Mouse (Mus musculus) liver, embryonic 13.5 days (tissue): ENCODE data around the gene Gna14. TPM values are rescaled to one million over a fixed set of nuclear protein-coding genes. Genes with fewer than 3 reads are reported as not detected.

ENCODE experiments used
- ATAC-seq: fragments of 200-750 bp; cut with Nextera tagmentation; 2 replicates; pipeline ENCODE4 v1.8.0; 2017; ENCODE audit warnings: low read depth, mild to moderate bottlenecking, moderate number of reproducible peaks, moderate library complexity
- DNase-seq: peaks from one replicate; pipeline ENCODE4 v3.0.0; 2022
- H3K27ac ChIP-seq: fragments of 300-500 bp; sonication (generic); 2 replicates; pipeline ENCODE4 v1.5.1; 2015; ENCODE audit warnings: moderate library complexity, mild to moderate bottlenecking, inconsistent platforms
- H3K27me3 ChIP-seq: fragments of 300-500 bp; sonication (generic); 2 replicates; pipeline ENCODE4 v1.6.1; 2015; ENCODE audit warnings: mild to moderate bottlenecking, inconsistent platforms
- H3K36me3 ChIP-seq: fragments of 300-500 bp; sonication (generic); 2 replicates; pipeline ENCODE4 v1.6.1; 2015; ENCODE audit warnings: mild to moderate bottlenecking, inconsistent platforms
- H3K4me1 ChIP-seq: fragments of 300-500 bp; sonication (generic); replicated peaks from 2 replicates; pipeline ENCODE4 v1.6.1; 2015; ENCODE audit warnings: inconsistent platforms
- H3K4me2 ChIP-seq: fragments of 300-500 bp; sonication (generic); 2 replicates; pipeline ENCODE4 v1.6.1; 2015; ENCODE audit warnings: inconsistent platforms, mild to moderate bottlenecking, moderate library complexity
- H3K4me3 ChIP-seq: fragments of 300-500 bp; sonication (generic); replicated peaks from 2 replicates; pipeline ENCODE4 v1.5.1; 2015; ENCODE audit warnings: mild to moderate bottlenecking, inconsistent platforms
- H3K9ac ChIP-seq: fragments of 300-500 bp; sonication (generic); 2 replicates; pipeline ENCODE4 v1.6.1; 2015; ENCODE audit warnings: mild to moderate bottlenecking, inconsistent platforms
- H3K9me3 ChIP-seq: fragments of 300-500 bp; sonication (generic); replicated peaks from 2 replicates; pipeline ENCODE4 v1.6.1; 2016; ENCODE audit warnings: inconsistent platforms
- WGBS: fragments of 180-500 bp; shearing (Covaris S2); methylation state at CpG from one replicate; pipeline ENCODE4 v1.1.7; 2015; ENCODE audit not compliant: insufficient replicate concordance; 5-methylcytosine and 5-hydroxymethylcytosine counted together
- polyA plus RNA-seq: library from polyadenylated mRNA; unstranded; fragments of >200 nt; fragmentation: Nextera tagmentation; extraction: Ambion mirVana; gene quantifications from 2 replicates; pipeline ENCODE4 v1.2.1, GENCODE M21; 2015

Gna14 gene
- 1.2 and 1.6 TPM in 2 replicates for polyA plus RNA-seq

DNA sequence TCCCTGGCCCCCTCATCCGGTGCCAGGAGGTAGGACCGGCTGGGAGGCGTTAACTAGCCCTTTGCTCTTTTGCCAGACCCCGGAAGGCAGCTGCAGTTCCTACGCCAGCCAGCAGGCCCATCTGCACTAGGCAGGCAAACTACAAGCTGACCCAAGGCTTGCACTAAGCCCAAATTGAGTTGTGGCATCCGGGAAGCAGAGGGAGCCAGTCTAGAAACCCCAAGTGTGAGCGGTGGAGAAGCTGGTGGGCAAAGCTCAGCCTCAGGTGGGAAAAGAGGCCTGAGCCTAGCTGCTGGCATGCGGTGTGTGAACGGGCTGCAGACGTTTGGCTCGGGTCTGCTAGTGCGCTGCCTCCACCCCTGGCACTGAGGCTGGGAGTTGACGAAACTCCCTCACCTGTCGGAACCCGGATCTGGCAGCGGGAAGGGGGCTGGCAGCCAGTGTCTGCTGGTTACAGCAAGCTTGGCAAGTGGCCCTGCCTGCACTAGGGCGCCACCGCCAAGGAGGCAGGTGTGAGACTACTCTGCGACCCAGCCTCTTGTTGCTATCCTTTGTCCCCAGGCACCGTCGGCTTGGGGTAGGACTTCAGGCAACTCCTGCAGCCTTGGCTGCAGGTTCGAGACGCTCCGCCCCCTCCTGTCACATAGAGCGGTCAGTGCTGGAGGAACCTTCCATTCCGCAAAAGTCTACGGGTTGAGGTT lies at the start of gene Gna14:
Gna14 (plus strand) TSS at position 232 of the 701 bp plus-strand sequence.
- under 1% methylated on average over 27 of the region's 27 CpGs for WGBS
- no peak within 1 kb of the TSS for H3K27ac ChIP-seq
- peaks cover 26% of the 10 kb centered on the region for H3K27me3 ChIP-seq

DNA sequence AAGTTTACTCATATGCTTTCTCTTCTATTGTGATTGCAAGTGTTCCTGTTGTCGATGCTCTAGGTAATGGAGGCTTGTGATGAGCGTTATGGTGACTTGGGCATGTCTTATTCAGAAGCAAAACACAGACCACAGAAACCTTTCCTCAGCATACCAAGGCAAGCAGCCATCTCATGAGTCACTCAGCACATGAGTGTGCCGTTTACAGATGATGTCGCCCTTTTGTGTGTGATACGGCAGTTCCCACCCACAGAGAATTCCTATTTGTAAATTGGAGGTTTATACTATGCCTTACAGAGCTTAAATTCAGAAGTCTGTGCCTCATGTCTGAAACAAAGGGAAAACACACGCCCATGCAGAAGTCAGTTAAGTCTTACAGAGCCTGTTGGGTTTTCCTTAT lies 49.0 kb upstream of the Gna14 start:
- DNase-seq (no peak), ATAC-seq (no peak)
- Histone ChIP-seq H3K9me3 (no peaks in the 10 kb centered on the region), H3K4me2 (no peak overlapping the region), H3K27me3 (no peaks in the 10 kb centered on the region), H3K4me3 (no peak overlapping the region), H3K27ac (no peak overlapping the region), H3K9ac (no peak overlapping the region), H3K4me1 (no peaks in the 10 kb centered on the region), H3K36me3 (no peaks in the 10 kb centered on the region)
- 77% methylated on average over 6 of the region's 6 CpGs for WGBS

More for the DNA sequence above, at the start of gene Gna14:
- peak; percentile 44 for DNase-seq
- peak; percentile 60 for ATAC-seq
- Histone ChIP-seq H3K9me3 (no peaks in the 10 kb centered on the region), H3K4me1 (peaks cover 27% of the 10 kb centered on the region), H3K9ac (peak within 1 kb of the TSS; percentile 56), H3K36me3 (no peaks in the 10 kb centered on the region), H3K4me2 (peak within 1 kb of the TSS; percentile 83), H3K4me3 (peak within 1 kb of the TSS; percentile 57)

DNA sequence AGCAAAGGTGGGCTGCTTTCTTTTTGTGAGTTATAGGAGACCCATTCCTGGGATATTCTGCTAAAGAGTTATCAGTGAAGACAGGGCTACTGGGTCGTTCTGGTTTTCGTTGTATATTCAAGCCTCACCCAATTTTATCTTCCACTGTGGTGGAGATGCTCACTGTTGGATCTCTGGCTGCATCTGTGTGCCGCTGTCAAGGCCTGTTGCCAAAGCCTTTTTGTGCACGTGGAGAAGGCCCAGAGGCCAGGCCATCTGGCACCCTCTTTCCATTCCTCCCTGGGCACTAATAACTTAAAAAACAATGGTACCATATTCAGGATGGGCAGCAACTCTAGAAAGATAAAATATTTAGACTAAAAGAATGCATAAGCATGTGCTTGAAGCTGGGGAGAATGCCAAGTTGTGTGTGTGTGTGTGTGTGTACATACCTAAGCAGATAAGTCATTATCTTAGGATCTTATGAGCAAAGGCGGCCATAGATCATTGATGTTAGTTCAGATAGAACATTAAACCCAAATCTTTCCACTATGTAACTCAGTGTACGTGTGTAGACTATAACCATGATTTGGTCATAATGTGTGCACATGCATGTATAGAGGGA lies 45.3 kb upstream of the Gna14 start:
- Histone ChIP-seq H3K9me3 (no peaks in the 10 kb centered on the region), H3K9ac (no peak overlapping the region), H3K36me3 (no peaks in the 10 kb centered on the region), H3K4me1 (no peaks in the 10 kb centered on the region), H3K4me2 (no peak overlapping the region), H3K27me3 (no peaks in the 10 kb centered on the region), H3K4me3 (no peak overlapping the region), H3K27ac (no peak overlapping the region)
- no peak for ATAC-seq
- WGBS: 62% methylated on average over 6 of the region's 6 CpGs
- no peak for DNase-seq

DNA sequence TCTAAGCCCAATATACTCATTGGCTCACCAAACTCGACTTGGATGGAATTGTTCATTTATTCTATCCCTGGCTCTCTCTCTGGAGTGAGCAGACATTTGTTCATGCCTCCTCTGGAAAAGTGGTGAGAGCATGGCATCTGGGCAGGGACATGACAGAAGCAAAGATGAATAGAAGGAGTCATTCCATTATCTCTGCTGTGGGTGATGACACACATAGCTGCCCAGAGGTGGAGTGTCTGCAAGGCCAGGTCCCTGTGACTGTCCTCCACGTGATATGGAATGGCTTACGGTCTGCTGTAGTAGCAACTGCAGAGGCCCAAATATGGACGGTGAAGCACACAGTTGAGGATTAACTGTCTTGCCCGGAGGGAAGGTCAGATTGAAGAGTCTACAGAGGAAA lies 41.2 kb upstream of the Gna14 start:
- Histone ChIP-seq H3K4me3 (no peak overlapping the region), H3K9me3 (no peaks in the 10 kb centered on the region), H3K36me3 (no peaks in the 10 kb centered on the region), H3K9ac (no peak overlapping the region), H3K4me2 (no peak overlapping the region), H3K27ac (no peak overlapping the region), H3K4me1 (no peaks in the 10 kb centered on the region), H3K27me3 (no peaks in the 10 kb centered on the region)
- 64% methylated on average over 5 of the region's 5 CpGs for WGBS
- ATAC-seq: no peak
- DNase-seq: no peak

DNA sequence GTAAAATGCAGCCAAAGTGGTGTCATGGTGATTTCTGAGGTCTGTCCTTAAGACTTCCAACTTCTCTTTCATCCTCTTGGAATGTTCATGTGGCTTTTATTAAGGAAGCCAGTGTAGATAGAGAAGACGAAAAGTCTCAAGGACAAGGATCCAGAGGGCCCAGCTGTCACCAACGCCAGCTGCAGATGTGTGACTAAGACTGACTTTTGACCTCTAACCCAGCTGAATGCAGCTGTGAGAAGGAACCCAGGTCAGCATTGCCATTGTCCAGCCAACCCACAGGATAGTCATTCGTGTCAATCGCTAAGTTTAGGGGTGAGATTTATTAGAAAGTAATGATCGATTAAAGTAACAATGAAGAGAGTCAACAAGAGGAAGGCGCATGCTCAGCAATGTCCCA lies 32.5 kb upstream of the Gna14 start:
- ATAC-seq: no peak
- H3K4me2 ChIP-seq: no peak overlapping the region
- H3K4me1 ChIP-seq: no peaks in the 10 kb centered on the region
- no peak overlapping the region for H3K4me3 ChIP-seq
- no peaks in the 10 kb centered on the region for H3K36me3 ChIP-seq
- DNase-seq: no peak
- no peaks in the 10 kb centered on the region for H3K27me3 ChIP-seq
- H3K9ac ChIP-seq: no peak overlapping the region
- 71% methylated on average over 6 of the region's 6 CpGs for WGBS
- H3K27ac ChIP-seq: no peak overlapping the region
- H3K9me3 ChIP-seq: no peaks in the 10 kb centered on the region

DNA sequence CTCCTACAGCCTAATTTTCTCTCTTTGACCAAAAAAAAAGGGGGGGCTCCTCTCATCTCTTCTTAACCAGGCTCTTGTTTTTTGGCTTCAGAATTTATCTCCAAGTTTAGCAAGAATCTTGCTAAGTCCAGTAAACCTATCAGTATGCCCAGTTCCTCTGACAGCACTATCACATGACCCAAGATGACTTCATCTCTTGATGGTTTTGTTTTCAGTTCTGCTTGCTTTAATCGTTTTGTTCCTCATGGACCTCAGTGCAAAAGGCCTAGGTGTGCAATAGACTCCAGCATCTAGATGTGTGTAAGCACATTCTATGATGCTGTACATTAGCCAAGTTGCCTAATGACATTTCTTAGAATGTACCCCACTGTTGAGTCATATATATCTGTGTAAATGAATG lies 27.8 kb upstream of the Gna14 start:
- Histone ChIP-seq H3K9me3 (no peaks in the 10 kb centered on the region), H3K4me3 (no peak overlapping the region), H3K9ac (no peak overlapping the region), H3K27ac (no peak overlapping the region), H3K4me2 (no peak overlapping the region), H3K27me3 (no peaks in the 10 kb centered on the region), H3K36me3 (no peaks in the 10 kb centered on the region), H3K4me1 (no peaks in the 10 kb centered on the region)
- ATAC-seq (no peak), DNase-seq (no peak)
- WGBS: 44% methylated on average over 1 of the region's 1 CpGs

DNA sequence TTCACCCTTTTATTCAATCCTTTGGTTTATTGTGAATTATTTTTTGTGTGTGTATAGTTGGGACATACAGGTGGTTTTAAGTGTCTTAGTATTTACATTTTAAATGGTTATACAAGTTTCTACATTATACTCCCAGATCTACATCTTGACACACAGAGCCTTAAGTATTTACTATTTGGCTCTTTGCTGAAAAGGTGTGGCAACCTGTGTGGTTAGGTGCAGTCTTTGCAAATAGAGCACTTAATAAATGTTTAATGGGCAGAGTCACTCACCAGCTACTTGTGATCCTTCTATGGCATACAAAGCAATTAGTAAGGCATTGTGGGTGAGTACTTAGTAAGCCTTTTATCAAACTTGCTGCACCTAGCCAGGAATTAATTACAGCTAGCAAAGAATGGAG lies 24.3 kb upstream of the Gna14 start:
- DNase-seq (no peak), ATAC-seq (no peak)
- Histone ChIP-seq H3K9ac (no peak overlapping the region), H3K9me3 (no peaks in the 10 kb centered on the region), H3K27me3 (no peaks in the 10 kb centered on the region), H3K4me1 (no peaks in the 10 kb centered on the region), H3K4me3 (no peak overlapping the region), H3K4me2 (no peak overlapping the region), H3K27ac (no peak overlapping the region), H3K36me3 (no peaks in the 10 kb centered on the region)

DNA sequence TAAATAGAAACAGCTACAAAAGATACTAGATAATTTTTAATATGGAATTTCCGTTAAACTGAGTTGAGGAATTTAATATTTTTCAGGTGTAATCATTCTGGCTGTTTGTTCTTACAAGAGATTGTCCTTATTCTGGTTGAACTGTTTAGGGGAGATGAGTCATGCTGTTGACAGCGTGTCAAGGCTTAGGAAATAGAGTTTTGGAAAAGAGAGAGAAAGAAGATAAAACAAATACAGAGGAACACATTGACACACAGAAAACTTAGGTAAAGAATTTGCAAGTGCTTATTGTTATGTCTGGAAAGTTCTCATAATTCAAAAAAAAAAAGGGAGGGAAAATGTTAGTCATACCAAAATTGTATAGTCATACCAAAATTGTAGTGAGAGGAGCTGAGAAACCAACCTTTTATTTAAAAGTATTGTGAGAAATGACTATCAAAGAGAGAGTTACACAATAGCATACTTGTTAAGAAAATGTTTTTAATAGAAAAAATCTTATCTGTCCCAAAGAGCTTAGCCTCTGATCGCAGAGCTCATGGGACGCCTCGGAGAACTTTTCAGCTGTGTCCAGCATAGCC lies 17.4 kb upstream of the Gna14 start:
- Histone ChIP-seq H3K27ac (no peak overlapping the region), H3K4me3 (no peak overlapping the region), H3K4me1 (no peaks in the 10 kb centered on the region), H3K4me2 (no peak overlapping the region), H3K9me3 (no peaks in the 10 kb centered on the region), H3K9ac (no peak overlapping the region), H3K27me3 (no peaks in the 10 kb centered on the region), H3K36me3 (no peaks in the 10 kb centered on the region)
- ATAC-seq (no peak), DNase-seq (no peak)
- 65% methylated on average over 5 of the region's 5 CpGs for WGBS

DNA sequence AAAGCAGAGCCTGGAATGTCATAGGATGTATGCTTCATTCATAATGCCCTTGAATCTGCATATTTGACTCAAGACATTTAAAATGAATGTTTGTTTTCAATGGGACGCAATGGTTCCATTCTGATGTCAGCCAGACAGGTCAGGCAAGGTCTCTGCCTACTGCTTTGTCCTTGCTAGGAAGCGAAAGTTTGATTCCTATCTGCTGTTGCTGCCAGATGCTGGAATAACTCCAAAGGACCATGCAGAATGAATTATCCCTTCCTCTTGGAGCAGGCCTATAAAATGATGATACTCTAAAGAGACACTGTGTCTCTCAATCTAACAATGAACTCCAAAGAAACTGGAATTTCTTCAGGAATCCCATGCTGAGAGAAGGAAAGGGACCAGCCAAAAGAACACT lies 10.0 kb upstream of the Gna14 start:
- ATAC-seq (no peak), DNase-seq (no peak)
- Histone ChIP-seq H3K4me3 (no peak overlapping the region), H3K9me3 (no peaks in the 10 kb centered on the region), H3K36me3 (no peaks in the 10 kb centered on the region), H3K4me2 (no peak overlapping the region), H3K9ac (no peak overlapping the region), H3K27ac (no peak overlapping the region), H3K4me1 (no peaks in the 10 kb centered on the region), H3K27me3 (no peaks in the 10 kb centered on the region)
- 62% methylated on average over 2 of the region's 2 CpGs for WGBS

DNA sequence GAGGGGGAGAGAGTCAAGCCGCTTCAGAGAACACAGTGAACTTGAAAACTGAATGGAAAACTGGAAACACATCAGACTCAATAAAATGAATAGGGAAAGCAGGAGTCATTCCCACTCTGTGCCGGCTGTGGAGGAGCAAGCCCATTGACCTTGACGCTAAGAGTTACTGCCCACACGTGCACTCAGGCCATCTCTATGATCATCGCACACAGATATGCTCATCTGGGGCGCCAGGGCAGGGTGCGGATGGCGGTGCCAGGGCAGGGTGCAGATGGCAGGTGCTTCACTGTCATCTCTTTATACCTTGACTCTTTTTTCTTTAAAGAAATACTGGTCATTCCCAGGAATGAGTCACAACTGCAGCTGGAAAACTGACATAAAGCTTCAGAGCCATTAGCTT lies 4.2 kb upstream of the Gna14 start:
- WGBS: 70% methylated on average over 8 of the region's 8 CpGs

DNA sequence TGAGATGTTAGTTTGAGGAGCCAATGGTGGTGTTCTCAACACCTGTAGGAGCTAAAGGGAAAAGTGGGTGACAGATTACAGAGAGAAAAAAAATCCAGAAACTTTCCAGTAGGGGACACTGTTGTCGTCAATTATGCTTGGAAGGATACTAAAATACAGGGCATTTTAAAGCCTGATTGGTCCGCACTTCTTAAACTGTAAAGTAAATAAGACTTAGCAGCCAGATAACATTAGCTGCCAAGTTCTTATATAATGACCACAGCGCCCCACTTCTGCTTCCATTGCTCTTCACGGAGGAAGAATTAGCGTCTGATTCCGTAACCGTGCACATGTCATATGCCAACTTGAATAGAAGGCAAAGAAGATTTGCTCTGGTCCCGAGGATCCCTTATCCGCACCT lies 683 bp upstream of the Gna14 start:
- Histone ChIP-seq H3K4me2 (peak overlapping the region; percentile 83), H3K9me3 (no peaks in the 10 kb centered on the region), H3K36me3 (no peaks in the 10 kb centered on the region), H3K4me1 (peaks cover 26% of the 10 kb centered on the region), H3K9ac (0 out of 2 replicates have a peak overlapping the region, but pooled peaks have one; percentile 56), H3K27ac (no peak overlapping the region), H3K27me3 (peaks cover 26% of the 10 kb centered on the region), H3K4me3 (peak overlapping the region; percentile 57)
- 14% methylated on average over 9 of the region's 9 CpGs for WGBS
- ATAC-seq (no peak), DNase-seq (no peak)

More for the DNA sequence above, 4.2 kb upstream of the Gna14 start:
- Histone ChIP-seq H3K27me3 (peaks cover 10% of the 10 kb centered on the region), H3K4me1 (peaks cover 15% of the 10 kb centered on the region), H3K9ac (no peak overlapping the region), H3K4me2 (no peak overlapping the region), H3K4me3 (no peak overlapping the region), H3K9me3 (no peaks in the 10 kb centered on the region), H3K36me3 (no peaks in the 10 kb centered on the region), H3K27ac (no peak overlapping the region)
- ATAC-seq: no peak
- no peak for DNase-seq
